Mouse (Mus musculus): ENCODE results near the gene Rec8. TPM values are rescaled to one million over a fixed set of nuclear protein-coding genes. Genes with fewer than 3 reads are reported as not detected.

Rec8 gene
- polyA plus RNA-seq, 2 experiments = 2.4 to 8.9 TPM

- WGBS = 98% methylated on average over 13 of the region's 13 CpGs
- Histone ChIP-seq H3K4me1 (ENCODE audit: control insufficient read depth, insufficient read depth, low read length) (peaks cover 13% of the 10 kb centered on the region), H3K36me3 (ENCODE audit: control insufficient read depth, insufficient read depth, low read length) (peaks cover 48% of the 10 kb centered on the region), H3K4me3 (replicated peaks; ENCODE audit: low read length) (no peak overlapping the region), H3K9me3 (ENCODE audit: control insufficient read depth, low read length) (no peaks in the 10 kb centered on the region), H3K9ac (ENCODE audit: low read depth, low read length, severe bottlenecking) (no peak overlapping the region), H3K27me3 (ENCODE audit: control insufficient read depth, insufficient read depth, low read length) (no peaks in the 10 kb centered on the region), H3K4me2 (replicated peaks; ENCODE audit: low read depth, low read length, severe bottlenecking) (no peak overlapping the region), H3K27ac (replicated peaks; ENCODE audit: low read depth, low read length) (no peak overlapping the region)
- ATAC-seq (ENCODE audit: low FRiP score, low read depth) = no peak
- TF ChIP-seq POLR2A (IDR thresholded peaks at IDR 0.05; ENCODE audit: borderline replicate concordance, extremely low read depth, insufficient read depth, insufficient read length) = no peak
- DNase-seq (ENCODE audit: low spot score) = no peak
Observed at GRCm38 (mm10) chr14:55641291-55641690, 23.5 kb downstream of the Rec8 start.

GRCm38 (mm10) chr14:55642679-55643059 lies 24.8 kb downstream of the Rec8 start:
- Histone ChIP-seq H3K27ac (replicated peaks; ENCODE audit: low read depth, low read length) (peak overlapping the region; percentile 97), H3K4me3 (replicated peaks; ENCODE audit: low read length) (peak overlapping the region; percentile 77), H3K36me3 (ENCODE audit: control insufficient read depth, insufficient read depth, low read length) (peaks cover 46% of the 10 kb centered on the region), H3K4me1 (ENCODE audit: control insufficient read depth, insufficient read depth, low read length) (peaks cover 13% of the 10 kb centered on the region), H3K27me3 (ENCODE audit: control insufficient read depth, insufficient read depth, low read length) (no peaks in the 10 kb centered on the region), H3K4me2 (replicated peaks; ENCODE audit: low read depth, low read length, severe bottlenecking) (peak overlapping the region; percentile 81), H3K9me3 (ENCODE audit: control insufficient read depth, low read length) (no peaks in the 10 kb centered on the region), H3K9ac (ENCODE audit: low read depth, low read length, severe bottlenecking) (peak overlapping the region; percentile 91)
- DNase-seq (ENCODE audit: low spot score) = no peak
- ATAC-seq (ENCODE audit: low FRiP score, low read depth) = 0 out of 2 replicates have a peak, but pooled peaks have one; percentile 2
- TF ChIP-seq POLR2A (IDR thresholded peaks at IDR 0.05; ENCODE audit: borderline replicate concordance, extremely low read depth, insufficient read depth, insufficient read length) = no peak
- WGBS = 19% methylated on average over 8 of the region's 8 CpGs

DNA sequence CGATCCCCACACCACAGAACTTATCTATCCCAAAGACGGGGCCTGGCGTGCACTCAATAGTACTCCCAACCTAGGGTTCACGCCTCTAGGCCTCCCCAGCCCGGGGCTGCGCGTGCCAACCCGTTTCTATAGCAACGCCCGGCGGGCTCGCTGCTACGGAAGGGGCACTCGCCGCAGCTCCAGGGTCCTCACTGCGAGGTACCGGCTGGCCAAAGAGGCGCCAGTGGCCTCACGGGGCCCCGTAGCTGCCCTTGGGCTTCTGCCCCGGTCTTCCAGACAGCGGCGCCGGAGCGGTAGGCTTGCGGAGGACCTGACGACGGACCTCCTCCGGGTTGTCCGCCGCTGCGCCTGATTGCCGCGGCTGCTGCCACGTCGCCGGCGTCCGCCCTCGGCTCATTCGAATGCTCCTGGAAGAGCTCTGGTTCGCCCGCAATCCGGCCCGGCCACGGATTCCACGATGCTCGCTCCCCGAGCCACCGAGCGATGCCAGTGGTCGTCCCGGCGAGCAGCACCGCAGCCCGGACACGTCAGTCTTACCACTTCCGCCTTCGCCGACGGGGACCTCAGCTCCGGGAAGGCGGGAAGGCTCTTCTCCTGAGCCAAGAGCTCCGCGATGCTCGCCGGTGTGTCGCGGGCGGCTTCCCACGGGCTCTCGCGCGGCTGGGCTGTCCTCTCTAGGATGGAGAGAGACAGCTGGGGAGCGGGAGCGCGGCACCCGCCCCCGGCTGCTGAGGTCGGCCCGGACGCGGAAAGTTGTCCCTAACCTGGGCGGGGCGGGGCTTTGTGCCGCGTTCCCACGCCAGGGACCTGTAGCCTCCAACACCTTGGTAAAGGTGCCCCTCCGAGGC lies 25.4 kb downstream of the Rec8 start, which contains the start of gene Tm9sf1:
Gene Tm9sf1, minus strand, starts transcription at position 747 of the 848 bp plus-strand sequence.
- peak; percentile 33; the same call in 1 of the 2 replicates for TF ChIP-seq POLR2A (IDR thresholded peaks at IDR 0.05; ENCODE audit: borderline replicate concordance, extremely low read depth, insufficient read depth, insufficient read length)
- Histone ChIP-seq H3K27me3 (ENCODE audit: control insufficient read depth, insufficient read depth, low read length) (no peaks in the 10 kb centered on the region), H3K27ac (replicated peaks; ENCODE audit: low read depth, low read length) (peak within 1 kb of the TSS; percentile 97), H3K4me3 (replicated peaks; ENCODE audit: low read length) (peak within 1 kb of the TSS; percentile 77), H3K9ac (ENCODE audit: low read depth, low read length, severe bottlenecking) (peak within 1 kb of the TSS; percentile 91), H3K4me1 (ENCODE audit: control insufficient read depth, insufficient read depth, low read length) (peaks cover 13% of the 10 kb centered on the region), H3K4me2 (replicated peaks; ENCODE audit: low read depth, low read length, severe bottlenecking) (peak within 1 kb of the TSS; percentile 81), H3K9me3 (ENCODE audit: control insufficient read depth, low read length) (no peaks in the 10 kb centered on the region), H3K36me3 (ENCODE audit: control insufficient read depth, insufficient read depth, low read length) (peaks cover 40% of the 10 kb centered on the region)
- DNase-seq (ENCODE audit: low spot score) (peak; percentile 77), ATAC-seq (ENCODE audit: low FRiP score, low read depth) (peak; percentile 89)
- under 1% methylated on average over 73 of the region's 89 CpGs for WGBS

DNA sequence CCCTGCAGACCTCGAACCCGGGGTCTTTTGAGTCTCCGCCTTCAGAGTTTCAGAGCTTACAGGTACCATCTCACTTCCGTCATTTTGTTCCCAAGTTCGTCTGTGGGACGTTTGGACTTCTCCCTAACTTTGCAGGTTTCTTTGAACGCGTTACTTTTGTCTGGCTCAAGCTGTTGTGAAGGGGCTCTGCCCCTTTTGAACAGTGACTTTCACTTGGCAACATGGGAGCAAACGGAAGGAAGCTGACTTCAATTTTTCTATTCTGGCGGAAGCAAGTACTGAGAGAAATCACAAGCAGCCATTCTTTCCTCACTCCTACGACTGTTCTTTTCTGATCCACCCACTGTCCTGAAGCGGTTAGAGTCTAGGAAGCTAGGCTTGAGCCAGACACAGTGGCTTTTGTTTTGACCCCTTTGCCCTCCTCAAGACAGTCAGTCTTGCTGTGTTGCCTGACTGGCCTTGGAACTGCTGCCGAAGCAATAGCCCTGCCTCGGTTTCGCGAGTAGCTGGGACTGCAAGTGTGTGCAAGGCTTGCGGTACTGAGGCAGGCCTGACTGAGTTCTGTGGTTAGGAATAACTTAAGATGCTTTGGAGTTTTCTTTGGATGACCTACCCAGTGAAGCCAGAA lies 26.5 kb downstream of the Rec8 start:
- WGBS = 33% methylated on average over 17 of the region's 17 CpGs
- H3K27me3 ChIP-seq (ENCODE audit: control insufficient read depth, insufficient read depth, low read length) = no peaks in the 10 kb centered on the region
- H3K4me1 ChIP-seq (ENCODE audit: control insufficient read depth, insufficient read depth, low read length) = peaks cover 13% of the 10 kb centered on the region
- no peak overlapping the region for H3K27ac ChIP-seq (replicated peaks; ENCODE audit: low read depth, low read length)
- H3K9ac ChIP-seq (ENCODE audit: low read depth, low read length, severe bottlenecking) = peak overlapping the region; percentile 91
- peak overlapping the region; percentile 81 for H3K4me2 ChIP-seq (replicated peaks; ENCODE audit: low read depth, low read length, severe bottlenecking)
- H3K4me3 ChIP-seq (replicated peaks; ENCODE audit: low read length) = peak overlapping the region; percentile 77
- H3K36me3 ChIP-seq (ENCODE audit: control insufficient read depth, insufficient read depth, low read length) = peaks cover 29% of the 10 kb centered on the region
- no peak for TF ChIP-seq POLR2A (IDR thresholded peaks at IDR 0.05; ENCODE audit: borderline replicate concordance, extremely low read depth, insufficient read depth, insufficient read length)
- ATAC-seq (ENCODE audit: low FRiP score, low read depth) = no peak
- DNase-seq (ENCODE audit: low spot score) = no peak
- H3K9me3 ChIP-seq (ENCODE audit: control insufficient read depth, low read length) = no peaks in the 10 kb centered on the region

GRCm38 (mm10) chr14:55649884-55650283 lies 32.0 kb downstream of the Rec8 start, which contains the start of gene Tssk4:
TSS of gene Tssk4 (plus strand) at chr14:55650184.
- Histone ChIP-seq H3K4me1 (ENCODE audit: control insufficient read depth, insufficient read depth, low read length) (0 out of 2 replicates have a peak, but pooled peaks cover under 1% of the 10 kb centered on the region), H3K9me3 (ENCODE audit: control insufficient read depth, low read length) (no peaks in the 10 kb centered on the region), H3K27me3 (ENCODE audit: control insufficient read depth, insufficient read depth, low read length) (no peaks in the 10 kb centered on the region), H3K9ac (ENCODE audit: low read depth, low read length, severe bottlenecking) (no peak within 1 kb of the TSS), H3K27ac (replicated peaks; ENCODE audit: low read depth, low read length) (no peak within 1 kb of the TSS), H3K36me3 (ENCODE audit: control insufficient read depth, insufficient read depth, low read length) (0 out of 2 replicates have a peak, but pooled peaks cover 8% of the 10 kb centered on the region), H3K4me3 (replicated peaks; ENCODE audit: low read length) (no peak within 1 kb of the TSS), H3K4me2 (replicated peaks; ENCODE audit: low read depth, low read length, severe bottlenecking) (no peak within 1 kb of the TSS)
- no peak for ATAC-seq (ENCODE audit: low FRiP score, low read depth)
- no peak for TF ChIP-seq POLR2A (IDR thresholded peaks at IDR 0.05; ENCODE audit: borderline replicate concordance, extremely low read depth, insufficient read depth, insufficient read length)
- 100% methylated on average over 2 of the region's 2 CpGs for WGBS
- no peak for DNase-seq (ENCODE audit: low spot score)
